Mouse (Mus musculus): ENCODE measurements around the gene Extl1.

DNA sequence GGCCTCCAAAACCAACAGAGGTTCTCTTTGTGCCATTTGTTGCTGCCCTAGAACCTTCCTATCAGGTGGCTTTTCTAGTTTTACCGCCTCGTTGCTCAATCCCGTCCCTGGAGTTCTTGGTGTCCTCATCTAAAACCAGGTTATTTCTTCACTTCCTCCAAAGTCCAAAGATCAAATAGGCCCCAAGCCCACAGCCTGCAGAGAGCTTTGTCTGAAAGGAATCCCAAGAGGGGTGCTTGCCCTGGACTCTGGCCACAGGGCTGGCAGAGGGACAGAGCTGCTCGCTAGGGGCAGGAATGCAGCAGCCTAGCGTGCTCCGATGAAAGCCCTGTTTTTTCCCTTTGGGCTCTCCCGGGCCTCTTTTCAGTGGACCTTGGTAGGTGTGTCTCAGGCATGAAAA, 13.5 kb upstream of the Extl1 start:
- TF ChIP-seq POLR2A (IDR thresholded peaks at IDR 0.05; ENCODE audit: extremely low read depth, insufficient read depth, low read length) (no peak), CTCF (IDR thresholded peaks at IDR 0.05; ENCODE audit: extremely low read depth, insufficient read depth, low read length) (no peak)
